Mouse (Mus musculus): Measurements from ENCODE around the gene Kat14. TPM values are rescaled to one million over a fixed set of nuclear protein-coding genes. Genes with fewer than 3 reads are reported as not detected.
A peak's percentile ranks its signal among the peaks of the same experiment; 100 is the strongest.

The Kat14 gene
- polyA plus RNA-seq, 1 experiment from 2014 or later = 40.7 TPM

GRCm38 (mm10) chr2:144343158-144343557, 25.6 kb upstream of the Kat14 start:
- H3K4me1 ChIP-seq = no peaks in the 10 kb centered on the region
- H3K36me3 ChIP-seq = no peaks in the 10 kb centered on the region
- H3K4me3 ChIP-seq = no peak overlapping the region
- H3K9me3 ChIP-seq = no peaks in the 10 kb centered on the region
- no peak overlapping the region for H3K27ac ChIP-seq
- DNase-seq (ENCODE audit: low spot score) = no peak
- H3K27me3 ChIP-seq (ENCODE audit: insufficient read depth, poor library complexity, severe bottlenecking) = 0 out of 2 replicates have a peak, but pooled peaks cover 4% of the 10 kb centered on the region
- 62% methylated on average over 4 of the region's 4 CpGs for WGBS

GRCm38 (mm10) chr2:144348525-144348924, 20.3 kb upstream of the Kat14 start:
- H3K4me3 ChIP-seq = no peak overlapping the region
- H3K4me1 ChIP-seq = no peaks in the 10 kb centered on the region
- DNase-seq (ENCODE audit: low spot score) = no peak
- H3K36me3 ChIP-seq = no peaks in the 10 kb centered on the region
- H3K9me3 ChIP-seq = no peaks in the 10 kb centered on the region
- H3K27me3 ChIP-seq (ENCODE audit: insufficient read depth, poor library complexity, severe bottlenecking) = 0 out of 2 replicates have a peak, but pooled peaks cover 4% of the 10 kb centered on the region
- 51% methylated on average over 3 of the region's 3 CpGs for WGBS
- no peak overlapping the region for H3K27ac ChIP-seq

- Histone ChIP-seq H3K27ac (no peak overlapping the region), H3K4me3 (no peak overlapping the region), H3K4me1 (no peaks in the 10 kb centered on the region), H3K27me3 (ENCODE audit: insufficient read depth, poor library complexity, severe bottlenecking) (no peaks in the 10 kb centered on the region), H3K36me3 (no peaks in the 10 kb centered on the region), H3K9me3 (no peaks in the 10 kb centered on the region)
- DNase-seq (ENCODE audit: low spot score) = no peak
- 78% methylated on average over 11 of the region's 11 CpGs for WGBS
These were observed 15.9 kb upstream of the Kat14 start for GRCm38 (mm10) chr2:144352843-144353242.

- peak overlapping the region; percentile 99 for H3K27ac ChIP-seq
- H3K4me3 ChIP-seq = peak overlapping the region; percentile 92
- peaks cover 13% of the 10 kb centered on the region for H3K36me3 ChIP-seq
- H3K27me3 ChIP-seq (ENCODE audit: insufficient read depth, poor library complexity, severe bottlenecking) = no peaks in the 10 kb centered on the region
- no peak for DNase-seq (ENCODE audit: low spot score)
- peaks cover 12% of the 10 kb centered on the region for H3K4me1 ChIP-seq
- under 1% methylated on average over 43 of the region's 43 CpGs for WGBS
- H3K9me3 ChIP-seq = no peaks in the 10 kb centered on the region
These were observed 238 bp downstream of the Kat14 start for GRCm38 (mm10) chr2:144369020-144369421.

- Histone ChIP-seq H3K4me3 (peak overlapping the region; percentile 92), H3K27ac (peak overlapping the region; percentile 99), H3K9me3 (no peaks in the 10 kb centered on the region), H3K36me3 (peaks cover 18% of the 10 kb centered on the region), H3K4me1 (peaks cover 12% of the 10 kb centered on the region), H3K27me3 (ENCODE audit: insufficient read depth, poor library complexity, severe bottlenecking) (no peaks in the 10 kb centered on the region)
- no peak for DNase-seq (ENCODE audit: low spot score)
- 3% methylated on average over 12 of the region's 12 CpGs for WGBS
These were observed 728 bp downstream of the Kat14 start for GRCm38 (mm10) chr2:144369511-144369910.

- H3K4me1 ChIP-seq = peaks cover 12% of the 10 kb centered on the region
- peaks cover 38% of the 10 kb centered on the region for H3K36me3 ChIP-seq
- H3K27me3 ChIP-seq (ENCODE audit: insufficient read depth, poor library complexity, severe bottlenecking) = no peaks in the 10 kb centered on the region
- H3K4me3 ChIP-seq = no peak overlapping the region
- WGBS = 87% methylated on average over 4 of the region's 4 CpGs
- no peak for DNase-seq (ENCODE audit: low spot score)
- H3K27ac ChIP-seq = no peak overlapping the region
- no peaks in the 10 kb centered on the region for H3K9me3 ChIP-seq
These were observed 2.8 kb downstream of the Kat14 start for GRCm38 (mm10) chr2:144371566-144371965.

GRCm38 (mm10) chr2:144373063-144373462, 4.3 kb downstream of the Kat14 start:
- Histone ChIP-seq H3K4me1 (peaks cover 12% of the 10 kb centered on the region), H3K4me3 (no peak overlapping the region), H3K9me3 (no peaks in the 10 kb centered on the region), H3K36me3 (peaks cover 53% of the 10 kb centered on the region), H3K27me3 (ENCODE audit: insufficient read depth, poor library complexity, severe bottlenecking) (no peaks in the 10 kb centered on the region), H3K27ac (no peak overlapping the region)
- DNase-seq (ENCODE audit: low spot score) = no peak
- 95% methylated on average over 9 of the region's 9 CpGs for WGBS

- Histone ChIP-seq H3K36me3 (peaks cover 74% of the 10 kb centered on the region), H3K27me3 (ENCODE audit: insufficient read depth, poor library complexity, severe bottlenecking) (no peaks in the 10 kb centered on the region), H3K9me3 (no peaks in the 10 kb centered on the region), H3K4me1 (peaks cover 6% of the 10 kb centered on the region), H3K27ac (no peak overlapping the region), H3K4me3 (no peak overlapping the region)
- WGBS = 81% methylated on average over 10 of the region's 10 CpGs
- DNase-seq (ENCODE audit: low spot score) = no peak
These were observed 6.4 kb downstream of the Kat14 start for GRCm38 (mm10) chr2:144375063-144375703.

GRCm38 (mm10) chr2:144381293-144381692, 12.5 kb downstream of the Kat14 start:
- H3K4me3 ChIP-seq = no peak overlapping the region
- no peaks in the 10 kb centered on the region for H3K27me3 ChIP-seq (ENCODE audit: insufficient read depth, poor library complexity, severe bottlenecking)
- no peak overlapping the region for H3K27ac ChIP-seq
- DNase-seq (ENCODE audit: low spot score) = no peak
- WGBS = 81% methylated on average over 3 of the region's 3 CpGs
- no peaks in the 10 kb centered on the region for H3K4me1 ChIP-seq
- peaks cover 96% of the 10 kb centered on the region for H3K36me3 ChIP-seq
- H3K9me3 ChIP-seq = no peaks in the 10 kb centered on the region

GRCm38 (mm10) chr2:144381741-144382140, 13.0 kb downstream of the Kat14 start:
- WGBS = 93% methylated on average over 4 of the region's 4 CpGs
- no peak for DNase-seq (ENCODE audit: low spot score)
- peaks cover 94% of the 10 kb centered on the region for H3K36me3 ChIP-seq
- no peaks in the 10 kb centered on the region for H3K27me3 ChIP-seq (ENCODE audit: insufficient read depth, poor library complexity, severe bottlenecking)
- no peaks in the 10 kb centered on the region for H3K9me3 ChIP-seq
- no peak overlapping the region for H3K27ac ChIP-seq
- H3K4me3 ChIP-seq = no peak overlapping the region
- no peaks in the 10 kb centered on the region for H3K4me1 ChIP-seq

GRCm38 (mm10) chr2:144382624-144383138, 13.9 kb downstream of the Kat14 start:
- Histone ChIP-seq H3K4me1 (0 out of 2 replicates have a peak, but pooled peaks cover 1% of the 10 kb centered on the region), H3K27me3 (ENCODE audit: insufficient read depth, poor library complexity, severe bottlenecking) (no peaks in the 10 kb centered on the region), H3K4me3 (no peak overlapping the region), H3K36me3 (peaks cover 86% of the 10 kb centered on the region), H3K27ac (no peak overlapping the region), H3K9me3 (no peaks in the 10 kb centered on the region)
- no peak for DNase-seq (ENCODE audit: low spot score)
- WGBS = 76% methylated on average over 7 of the region's 7 CpGs

GRCm38 (mm10) chr2:144386296-144386695, 17.5 kb downstream of the Kat14 start:
- DNase-seq (ENCODE audit: low spot score) = no peak
- Histone ChIP-seq H3K9me3 (no peaks in the 10 kb centered on the region), H3K36me3 (peaks cover 81% of the 10 kb centered on the region), H3K4me1 (0 out of 2 replicates have a peak, but pooled peaks cover 2% of the 10 kb centered on the region), H3K27ac (no peak overlapping the region), H3K27me3 (ENCODE audit: insufficient read depth, poor library complexity, severe bottlenecking) (no peaks in the 10 kb centered on the region), H3K4me3 (no peak overlapping the region)
- 62% methylated on average over 2 of the region's 2 CpGs for WGBS

- H3K9me3 ChIP-seq = no peaks in the 10 kb centered on the region
- 75% methylated on average over 3 of the region's 3 CpGs for WGBS
- H3K27ac ChIP-seq = no peak overlapping the region
- 0 out of 2 replicates have a peak, but pooled peaks cover 2% of the 10 kb centered on the region for H3K4me1 ChIP-seq
- H3K4me3 ChIP-seq = no peak overlapping the region
- H3K36me3 ChIP-seq = peaks cover 75% of the 10 kb centered on the region
- no peaks in the 10 kb centered on the region for H3K27me3 ChIP-seq (ENCODE audit: insufficient read depth, poor library complexity, severe bottlenecking)
- no peak for DNase-seq (ENCODE audit: low spot score)
These were observed 19.6 kb downstream of the Kat14 start for GRCm38 (mm10) chr2:144388416-144388815.
